Mouse (Mus musculus) limb, embryonic 13.5 days (tissue): ENCODE results near the gene Kcnk1. TPM values are rescaled to one million over a fixed set of nuclear protein-coding genes. Genes with fewer than 3 reads are reported as not detected.

ENCODE experiments used
- ATAC-seq: fragments of 200-750 bp; cut with Nextera tagmentation; 2 replicates; pipeline ENCODE4 v1.8.0; 2017; ENCODE audit warnings: low read depth, moderate number of reproducible peaks, moderate TSS enrichment; ENCODE audit not compliant: low FRiP score
- H3K27ac ChIP-seq: fragments of 300-500 bp; sonication (generic); 2 replicates; pipeline ENCODE4 v1.5.1; 2015; ENCODE audit warnings: inconsistent platforms, mild to moderate bottlenecking, moderate library complexity
- H3K27me3 ChIP-seq: fragments of 300-500 bp; sonication (generic); 2 replicates; pipeline ENCODE4 v1.6.1; 2015; ENCODE audit warnings: mild to moderate bottlenecking, inconsistent platforms
- H3K36me3 ChIP-seq: fragments of 300-500 bp; sonication (generic); 2 replicates; pipeline ENCODE4 v1.6.1; 2015; ENCODE audit warnings: inconsistent platforms, mild to moderate bottlenecking, moderate library complexity
- H3K4me1 ChIP-seq: fragments of 300-500 bp; sonication (generic); 2 replicates; pipeline ENCODE4 v1.6.1; 2015; ENCODE audit warnings: inconsistent platforms
- H3K4me2 ChIP-seq: fragments of 300-500 bp; sonication (generic); replicated peaks from 2 replicates; pipeline ENCODE4 v1.6.1; 2015; ENCODE audit warnings: inconsistent platforms, mild to moderate bottlenecking, moderate library complexity
- H3K4me3 ChIP-seq: fragments of 300-500 bp; sonication (generic); 2 replicates; pipeline ENCODE4 v1.5.1; 2015; ENCODE audit warnings: moderate library complexity, mild to moderate bottlenecking, inconsistent platforms
- H3K9ac ChIP-seq: fragments of 300-500 bp; sonication (generic); 2 replicates; pipeline ENCODE4 v1.6.1; 2015; ENCODE audit warnings: mild to moderate bottlenecking, inconsistent platforms
- H3K9me3 ChIP-seq: fragments of 300-500 bp; sonication (generic); 2 replicates; pipeline ENCODE4 v1.6.1; 2016; ENCODE audit warnings: inconsistent platforms
- WGBS: fragments of 180-500 bp; shearing (Covaris S2); methylation state at CpG from one replicate; pipeline ENCODE4 v1.1.7; 2015; 5-methylcytosine and 5-hydroxymethylcytosine counted together
- polyA plus RNA-seq: library from polyadenylated mRNA; unstranded; fragments of >200 nt; fragmentation: Nextera tagmentation; extraction: Ambion mirVana; gene quantifications from 2 replicates; pipeline ENCODE4 v1.2.1, GENCODE M21; 2015

Gene Kcnk1
- polyA plus RNA-seq, 1 experiment from 2014 or later, result 26.6 TPM

DNA sequence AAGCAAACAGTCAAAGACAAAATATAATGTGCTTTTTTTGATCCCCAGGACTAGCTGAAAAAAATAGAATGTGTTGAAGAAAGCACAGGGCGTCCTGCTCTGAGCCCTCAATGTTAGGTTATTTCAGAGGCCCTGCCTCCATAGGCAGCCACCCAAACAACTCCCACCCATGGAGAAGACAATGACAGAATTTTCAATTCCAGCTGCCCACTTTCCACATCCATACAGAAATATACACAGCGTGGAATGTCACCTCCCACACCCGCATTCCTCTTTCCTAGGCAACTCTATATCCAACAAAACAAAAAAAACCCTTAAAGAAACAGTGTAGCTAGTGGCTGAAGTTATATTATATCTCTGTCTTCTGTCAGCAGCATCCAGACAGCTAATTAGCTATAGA, 23.6 kb upstream of the Kcnk1 start:
- Histone ChIP-seq H3K9me3 (no peaks in the 10 kb centered on the region), H3K27me3 (peaks cover 3% of the 10 kb centered on the region; the same call in 1 of the 2 replicates), H3K4me1 (no peaks in the 10 kb centered on the region), H3K36me3 (no peaks in the 10 kb centered on the region), H3K4me3 (no peak overlapping the region), H3K9ac (no peak overlapping the region), H3K27ac (no peak overlapping the region), H3K4me2 (no peak overlapping the region)
- WGBS, result 54% methylated on average over 3 of the region's 3 CpGs
- ATAC-seq, result no peak

DNA sequence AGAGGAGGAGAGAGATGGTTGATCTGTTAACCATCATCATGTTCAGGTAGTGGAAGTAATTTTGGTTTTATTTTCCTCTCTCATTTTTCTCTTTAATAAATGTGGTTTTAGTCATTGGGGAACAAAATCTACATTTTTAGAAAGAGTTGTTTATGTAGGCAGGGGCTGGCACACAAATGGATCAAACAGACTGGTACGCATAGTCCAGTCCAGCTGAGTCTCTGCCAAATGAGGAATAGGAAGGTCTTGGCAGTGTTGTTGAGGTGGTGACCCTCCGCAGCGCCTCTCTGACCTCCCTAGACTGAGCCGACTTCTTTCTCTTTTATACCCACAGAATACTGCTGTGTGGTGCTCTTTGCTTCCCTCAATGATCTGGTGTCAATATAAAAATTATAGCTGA, 19.0 kb upstream of the Kcnk1 start:
- Histone ChIP-seq H3K4me2 (no peak overlapping the region), H3K9me3 (no peaks in the 10 kb centered on the region), H3K27me3 (no peaks in the 10 kb centered on the region), H3K36me3 (no peaks in the 10 kb centered on the region), H3K9ac (no peak overlapping the region), H3K4me3 (no peak overlapping the region), H3K4me1 (no peaks in the 10 kb centered on the region), H3K27ac (no peak overlapping the region)
- 79% methylated on average over 4 of the region's 4 CpGs for WGBS
- ATAC-seq, result no peak

DNA sequence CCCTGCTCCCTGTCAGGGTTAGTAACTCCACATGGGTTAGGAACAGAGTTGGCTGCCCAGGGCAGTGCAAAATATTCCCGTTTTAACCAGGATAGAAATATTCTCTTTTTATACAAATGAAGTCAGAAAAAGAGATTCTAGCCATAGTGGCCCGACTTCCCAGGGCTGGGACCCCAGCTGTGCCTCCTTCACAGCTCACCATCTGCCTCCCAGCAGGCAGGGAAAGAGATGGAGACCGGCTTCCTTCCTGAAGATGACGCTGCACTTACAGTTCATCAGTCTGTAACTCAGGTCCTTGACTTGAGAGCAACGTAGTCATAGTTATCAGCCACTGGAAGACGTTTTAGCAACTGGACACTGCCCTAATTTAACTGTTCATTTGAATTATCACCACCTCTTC, 14.1 kb upstream of the Kcnk1 start:
- WGBS, result 26% methylated on average over 6 of the region's 6 CpGs
- Histone ChIP-seq H3K9ac (no peak overlapping the region), H3K4me1 (no peaks in the 10 kb centered on the region), H3K27ac (no peak overlapping the region), H3K4me2 (no peak overlapping the region), H3K27me3 (0 out of 2 replicates have a peak, but pooled peaks cover under 1% of the 10 kb centered on the region), H3K4me3 (no peak overlapping the region), H3K36me3 (no peaks in the 10 kb centered on the region), H3K9me3 (no peaks in the 10 kb centered on the region)
- no peak for ATAC-seq

DNA sequence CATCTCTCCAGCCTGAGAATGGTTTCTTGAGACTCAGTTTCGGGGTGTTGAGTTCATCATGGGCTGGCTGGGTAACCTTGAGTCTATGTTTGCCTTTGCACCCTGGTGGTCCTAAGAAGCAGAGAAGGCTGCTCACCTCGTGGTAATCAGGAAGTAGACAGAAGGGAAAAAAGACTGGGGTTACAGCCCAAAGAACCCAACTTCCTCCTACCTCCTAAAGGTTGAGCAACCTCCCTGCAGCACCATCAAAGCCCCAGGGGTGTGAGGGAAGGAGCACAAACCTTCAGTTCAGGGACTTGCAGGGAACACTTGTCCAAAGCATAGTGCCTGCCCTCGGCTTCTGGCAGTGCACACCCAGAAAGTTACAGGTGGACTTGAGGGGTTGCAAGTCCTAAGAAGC, 11.5 kb upstream of the Kcnk1 start:
- no peak overlapping the region for H3K4me3 ChIP-seq
- H3K36me3 ChIP-seq, result no peaks in the 10 kb centered on the region
- WGBS, result 68% methylated on average over 3 of the region's 3 CpGs
- H3K4me1 ChIP-seq, result no peaks in the 10 kb centered on the region
- H3K27me3 ChIP-seq, result 0 out of 2 replicates have a peak, but pooled peaks cover 3% of the 10 kb centered on the region
- no peaks in the 10 kb centered on the region for H3K9me3 ChIP-seq
- no peak overlapping the region for H3K4me2 ChIP-seq
- H3K9ac ChIP-seq, result no peak overlapping the region
- ATAC-seq, result no peak
- H3K27ac ChIP-seq, result no peak overlapping the region

DNA sequence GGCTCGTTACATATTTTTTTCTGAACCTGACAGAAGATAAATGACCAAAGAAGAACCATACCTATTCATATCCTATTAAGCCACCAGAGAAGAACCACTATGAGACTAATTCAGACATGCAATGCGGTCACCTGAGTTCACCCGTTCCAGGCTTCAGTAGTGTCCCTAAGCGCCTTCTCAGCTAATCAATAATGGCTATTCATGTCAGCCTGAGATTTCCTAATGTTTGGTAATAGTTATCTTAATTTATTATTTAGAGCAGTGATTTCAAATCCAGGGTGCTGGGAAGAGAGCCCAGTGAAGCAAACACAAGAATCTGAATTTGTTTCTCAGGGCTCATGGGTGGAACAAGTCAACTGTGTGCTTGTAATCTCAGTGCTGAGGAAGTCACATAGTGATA, 10.8 kb upstream of the Kcnk1 start:
- 0 out of 2 replicates have a peak, but pooled peaks cover 3% of the 10 kb centered on the region for H3K27me3 ChIP-seq
- no peak overlapping the region for H3K27ac ChIP-seq
- no peaks in the 10 kb centered on the region for H3K4me1 ChIP-seq
- no peaks in the 10 kb centered on the region for H3K9me3 ChIP-seq
- H3K4me2 ChIP-seq, result no peak overlapping the region
- 92% methylated on average over 4 of the region's 4 CpGs for WGBS
- H3K36me3 ChIP-seq, result no peaks in the 10 kb centered on the region
- no peak overlapping the region for H3K9ac ChIP-seq
- ATAC-seq, result no peak
- H3K4me3 ChIP-seq, result no peak overlapping the region

DNA sequence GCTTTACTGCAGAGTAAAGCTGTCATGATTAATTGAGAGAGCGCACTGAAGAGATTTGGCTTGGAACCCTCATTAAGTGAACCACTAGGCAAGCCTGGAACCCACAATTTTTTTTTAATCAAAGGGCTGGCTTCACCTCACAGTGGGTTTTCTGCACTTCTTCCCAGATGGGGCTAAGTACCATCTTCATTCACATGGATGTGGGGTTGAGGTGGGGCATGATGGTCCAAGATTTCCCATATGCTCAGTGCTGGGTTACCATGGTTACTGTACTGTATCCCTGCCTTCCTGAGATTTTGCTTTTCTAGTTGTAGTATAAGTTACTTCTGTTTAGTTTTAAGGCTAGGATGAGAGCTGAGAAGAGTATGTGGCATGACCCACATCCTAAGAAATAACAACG, 9.6 kb upstream of the Kcnk1 start:
- Histone ChIP-seq H3K4me3 (no peak overlapping the region), H3K36me3 (no peaks in the 10 kb centered on the region), H3K9me3 (no peaks in the 10 kb centered on the region), H3K4me2 (no peak overlapping the region), H3K27me3 (peaks cover 11% of the 10 kb centered on the region; the same call in 1 of the 2 replicates), H3K9ac (no peak overlapping the region), H3K4me1 (no peaks in the 10 kb centered on the region), H3K27ac (no peak overlapping the region)
- WGBS, result 94% methylated on average over 2 of the region's 2 CpGs
- no peak for ATAC-seq

DNA sequence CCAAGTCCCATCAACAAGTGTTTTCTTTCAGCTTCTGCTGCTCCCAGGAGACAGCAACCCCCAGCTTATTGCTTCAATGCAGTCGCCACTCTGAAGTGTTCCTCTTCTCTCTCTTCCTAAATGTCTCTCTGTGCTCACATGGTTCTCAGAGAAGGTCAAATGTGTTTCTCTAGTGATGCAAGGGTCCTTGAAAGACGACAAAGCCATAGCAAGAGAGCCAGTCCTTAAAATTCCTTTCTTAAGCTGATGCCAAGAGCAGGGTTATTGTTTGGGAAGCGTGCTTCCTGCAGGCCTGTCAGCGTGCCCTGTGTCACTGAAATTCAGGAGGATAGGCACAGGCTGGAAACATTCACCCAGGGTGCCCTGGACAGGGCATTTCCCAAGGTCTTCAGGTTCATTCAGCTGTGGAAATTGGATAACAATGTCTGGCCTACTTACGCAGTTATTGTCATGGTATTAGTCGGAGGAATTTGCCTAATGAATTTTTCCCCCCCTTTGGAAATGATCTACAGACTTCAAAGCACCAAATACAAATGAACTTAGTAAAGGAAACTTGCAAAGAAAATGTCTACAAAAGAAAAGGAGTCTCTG, 7.9 kb upstream of the Kcnk1 start:
- no peak overlapping the region for H3K27ac ChIP-seq
- ATAC-seq, result no peak
- 68% methylated on average over 6 of the region's 6 CpGs for WGBS
- no peak overlapping the region for H3K4me2 ChIP-seq
- no peaks in the 10 kb centered on the region for H3K9me3 ChIP-seq
- H3K4me3 ChIP-seq, result no peak overlapping the region
- no peaks in the 10 kb centered on the region for H3K4me1 ChIP-seq
- peaks cover 22% of the 10 kb centered on the region for H3K27me3 ChIP-seq
- H3K36me3 ChIP-seq, result no peaks in the 10 kb centered on the region
- no peak overlapping the region for H3K9ac ChIP-seq

DNA sequence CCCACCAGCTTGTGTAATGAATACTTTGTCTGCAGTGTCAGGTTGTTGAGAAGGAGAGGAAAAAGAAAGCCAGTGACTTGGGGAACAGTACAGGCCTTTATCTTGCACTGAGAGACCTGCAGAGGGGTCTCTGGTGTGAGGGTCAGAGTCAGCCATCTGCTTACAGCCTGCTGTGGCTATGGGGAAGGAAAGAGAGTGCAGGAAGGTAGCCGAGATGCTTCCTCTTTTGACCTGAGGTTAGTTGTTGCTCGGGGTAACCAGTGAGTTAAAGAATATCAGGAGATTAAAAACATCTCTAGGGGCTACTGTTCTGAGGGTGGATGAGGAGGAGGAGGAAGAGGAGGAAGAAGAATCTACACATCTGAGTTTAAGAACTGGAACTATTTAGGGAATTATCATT, 7.0 kb upstream of the Kcnk1 start:
- H3K9me3 ChIP-seq, result no peaks in the 10 kb centered on the region
- no peak overlapping the region for H3K9ac ChIP-seq
- H3K27ac ChIP-seq, result no peak overlapping the region
- no peak for ATAC-seq
- H3K36me3 ChIP-seq, result no peaks in the 10 kb centered on the region
- WGBS, result 57% methylated on average over 2 of the region's 2 CpGs
- no peaks in the 10 kb centered on the region for H3K4me1 ChIP-seq
- no peak overlapping the region for H3K4me2 ChIP-seq
- peaks cover 28% of the 10 kb centered on the region for H3K27me3 ChIP-seq
- no peak overlapping the region for H3K4me3 ChIP-seq

DNA sequence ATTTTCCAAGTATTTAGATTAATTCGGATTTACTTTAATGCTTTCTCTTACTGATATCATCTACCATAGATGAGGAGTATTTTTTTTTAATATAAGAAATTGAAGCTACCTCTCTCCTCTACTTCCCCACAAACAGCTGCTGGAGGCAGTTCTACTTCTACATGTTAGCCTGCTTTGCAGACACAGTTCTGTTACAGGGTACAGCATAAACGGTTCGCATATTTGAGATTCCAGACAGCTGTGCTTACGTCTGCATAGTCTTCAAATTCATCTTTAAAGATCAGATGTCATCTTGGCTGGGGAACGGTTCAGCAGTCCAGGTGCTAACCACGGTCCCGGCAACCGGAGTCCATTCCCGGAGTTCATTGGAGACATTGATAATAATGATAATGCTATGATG, 1.3 kb upstream of the Kcnk1 start:
- H3K9me3 ChIP-seq, result no peaks in the 10 kb centered on the region
- 52% methylated on average over 9 of the region's 9 CpGs for WGBS
- H3K27me3 ChIP-seq, result peaks cover 61% of the 10 kb centered on the region
- no peak overlapping the region for H3K27ac ChIP-seq
- peaks cover 43% of the 10 kb centered on the region for H3K4me1 ChIP-seq
- H3K36me3 ChIP-seq, result no peaks in the 10 kb centered on the region
- no peak overlapping the region for H3K4me3 ChIP-seq
- H3K4me2 ChIP-seq, result no peak overlapping the region
- H3K9ac ChIP-seq, result no peak overlapping the region
- no peak for ATAC-seq

DNA sequence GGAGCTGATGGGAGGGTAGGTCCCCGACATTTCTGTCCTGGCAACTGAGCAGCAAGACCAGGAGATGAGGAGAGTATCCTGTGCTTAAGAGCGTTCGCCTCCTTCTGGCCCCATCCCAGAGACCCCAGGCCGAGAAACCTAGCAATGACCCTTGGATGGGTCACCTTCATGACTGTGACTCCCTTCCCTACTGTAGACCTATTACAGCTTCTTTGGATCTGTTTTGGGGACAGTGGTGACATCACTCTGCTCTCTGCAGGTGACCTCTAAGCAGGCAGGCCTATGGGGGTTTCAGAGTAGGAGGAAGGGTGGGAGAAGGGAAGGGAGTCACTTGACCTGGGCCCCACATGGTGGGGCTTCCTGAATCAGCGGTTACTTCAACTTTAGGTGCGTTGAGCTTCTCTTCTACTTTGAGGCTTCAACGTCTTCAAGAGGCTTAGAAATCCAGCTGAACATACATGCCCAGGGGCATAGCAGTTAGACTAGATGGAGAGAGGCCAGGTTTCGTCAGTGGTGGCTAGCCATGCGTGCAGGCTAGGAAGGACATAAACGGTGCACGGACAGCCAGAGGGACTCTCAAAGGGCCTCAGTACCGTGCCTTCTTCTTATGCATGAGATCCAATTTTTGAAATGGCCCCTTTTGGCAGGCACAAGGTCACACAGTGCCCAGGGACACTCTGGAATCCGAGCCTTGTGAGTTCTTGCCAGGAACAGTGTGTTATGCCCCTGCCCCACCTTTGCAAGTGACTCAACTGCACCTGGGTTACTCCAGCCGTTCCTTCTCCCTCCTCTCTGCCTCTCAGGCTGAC, 1.3 kb downstream of the Kcnk1 start:
- Histone ChIP-seq H3K9me3 (no peaks in the 10 kb centered on the region), H3K27ac (no peak overlapping the region), H3K36me3 (no peaks in the 10 kb centered on the region), H3K4me3 (peak overlapping the region; percentile 68), H3K4me2 (peak overlapping the region; percentile 89), H3K9ac (peak overlapping the region; percentile 79), H3K4me1 (peaks cover 53% of the 10 kb centered on the region), H3K27me3 (peaks cover 48% of the 10 kb centered on the region)
- 16% methylated on average over 14 of the region's 14 CpGs for WGBS
- ATAC-seq, result peak; percentile 1; the same call in 1 of the 2 replicates

DNA sequence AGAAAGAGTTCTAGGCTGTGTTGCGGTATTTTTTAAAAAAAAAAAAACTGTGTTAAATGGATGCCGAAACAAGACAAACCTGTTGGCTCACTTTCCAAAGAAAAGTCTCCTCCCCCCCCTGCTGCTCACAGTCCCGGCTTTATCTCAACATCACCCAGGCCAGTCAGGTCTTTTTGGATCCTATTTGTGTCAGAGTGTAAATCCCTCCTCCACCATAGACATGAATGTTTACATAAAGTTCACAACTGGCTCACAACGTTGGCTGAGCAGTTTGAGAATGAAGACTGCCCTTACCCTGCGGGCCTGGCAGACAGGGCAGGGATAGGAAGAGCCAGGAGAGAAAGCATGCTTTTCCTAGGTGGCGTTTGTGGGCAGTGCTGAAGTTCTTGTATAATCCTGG, 2.0 kb downstream of the Kcnk1 start:
- WGBS, result 39% methylated on average over 6 of the region's 6 CpGs
- peaks cover 42% of the 10 kb centered on the region for H3K27me3 ChIP-seq
- no peak overlapping the region for H3K27ac ChIP-seq
- peak overlapping the region; percentile 89 for H3K4me2 ChIP-seq
- no peak for ATAC-seq
- H3K4me1 ChIP-seq, result peaks cover 53% of the 10 kb centered on the region
- H3K9ac ChIP-seq, result 0 out of 2 replicates have a peak overlapping the region, but pooled peaks have one; percentile 79
- peak overlapping the region; percentile 68 for H3K4me3 ChIP-seq
- H3K36me3 ChIP-seq, result no peaks in the 10 kb centered on the region
- no peaks in the 10 kb centered on the region for H3K9me3 ChIP-seq

DNA sequence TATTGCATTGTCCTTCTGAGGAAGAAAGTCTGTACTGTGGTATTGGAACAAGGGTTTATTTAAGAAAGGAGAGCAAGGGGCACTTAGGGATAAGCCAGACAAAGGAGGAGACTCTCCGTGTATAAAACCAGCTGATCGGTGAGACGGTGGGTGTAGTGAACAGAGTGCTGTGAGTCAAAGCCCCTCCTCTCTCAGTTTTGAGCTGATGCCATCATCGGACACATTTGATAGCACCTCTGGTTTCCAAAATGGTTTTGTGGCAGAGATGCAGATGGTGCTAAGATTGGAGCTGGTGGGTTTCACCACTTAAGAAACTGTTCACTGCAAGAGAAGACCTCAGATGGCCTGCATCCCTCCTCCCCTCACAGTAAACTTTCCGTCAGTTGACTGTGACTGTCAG, 2.6 kb downstream of the Kcnk1 start:
- Histone ChIP-seq H3K9ac (no peak overlapping the region), H3K4me1 (peaks cover 53% of the 10 kb centered on the region), H3K9me3 (no peaks in the 10 kb centered on the region), H3K27ac (no peak overlapping the region), H3K27me3 (peaks cover 40% of the 10 kb centered on the region), H3K36me3 (no peaks in the 10 kb centered on the region), H3K4me2 (peak overlapping the region; percentile 89), H3K4me3 (peak overlapping the region; percentile 68)
- no peak for ATAC-seq
- WGBS, result 71% methylated on average over 5 of the region's 5 CpGs
